Mouse (Mus musculus) kidney, postnatal 0 days (tissue): ENCODE results near the gene Dst. TPM values are rescaled to one million over a fixed set of nuclear protein-coding genes. Genes with fewer than 3 reads are reported as not detected.

Experiments
- ATAC-seq: fragments of 200-750 bp; cut with Nextera tagmentation; replicated peaks from 2 replicates; pipeline ENCODE4 v1.8.0; 2017; ENCODE audit warnings: low read depth, moderate number of reproducible peaks, moderate TSS enrichment, moderate library complexity; ENCODE audit not compliant: low FRiP score
- DNase-seq: peaks from one replicate; pipeline ENCODE4 v3.0.0-alpha.2; 2016; ENCODE audit warnings: low spot score
- H3K27ac ChIP-seq: fragments of 300-500 bp; sonication (generic); 2 replicates; pipeline ENCODE4 v1.5.1; 2014; ENCODE audit warnings: mild to moderate bottlenecking
- H3K27me3 ChIP-seq: fragments of 300-500 bp; sonication (generic); 2 replicates; pipeline ENCODE4 v1.6.1; 2014; ENCODE audit warnings: low read length, mixed read lengths; ENCODE audit not compliant: insufficient read depth
- H3K36me3 ChIP-seq: fragments of 300-500 bp; sonication (generic); 2 replicates; pipeline ENCODE4 v1.6.1; 2014; ENCODE audit warnings: low read length, mixed read lengths; ENCODE audit not compliant: insufficient read depth
- H3K4me1 ChIP-seq: fragments of 300-500 bp; sonication (generic); replicated peaks from 2 replicates; pipeline ENCODE4 v1.6.1; 2014; ENCODE audit warnings: antibody characterized with exemption, low read length, mixed read lengths; ENCODE audit not compliant: insufficient read depth
- H3K4me2 ChIP-seq: fragments of 300-500 bp; sonication (generic); 2 replicates; pipeline ENCODE4 v1.6.1; 2014; ENCODE audit warnings: mild to moderate bottlenecking, low read length, moderate library complexity, mixed read lengths
- H3K4me3 ChIP-seq: fragments of 300-500 bp; sonication (generic); replicated peaks from 2 replicates; pipeline ENCODE4 v1.5.1; 2014; ENCODE audit warnings: low read depth, low read length
- H3K9ac ChIP-seq: fragments of 300-500 bp; sonication (generic); 2 replicates; pipeline ENCODE4 v1.6.1; 2014; ENCODE audit warnings: low read depth, low read length
- H3K9me3 ChIP-seq: fragments of 300-500 bp; sonication (generic); replicated peaks from 2 replicates; pipeline ENCODE4 v1.6.1; 2016; ENCODE audit warnings: low read length, inconsistent platforms, mixed read lengths
- CTCF ChIP-seq: IDR thresholded peaks from 2 replicates; pipeline ENCODE4 v1.5.1; 2016; ENCODE audit warnings: antibody characterized with exemption, low read depth, mild to moderate bottlenecking, moderate library complexity
- WGBS: fragments of 180-500 bp; shearing (Covaris S2); extraction: QIAGEN DNeasy Blood & Tissue Kit; methylation state at CpG from one replicate; pipeline ENCODE4 v1.1.7; 2014; 5-methylcytosine and 5-hydroxymethylcytosine counted together
- polyA plus RNA-seq: library from polyadenylated mRNA; unstranded; fragments of >200 nt; fragmentation: Nextera tagmentation; extraction: Ambion mirVana; gene quantifications from 2 replicates; pipeline ENCODE4 v1.2.1, GENCODE M21; 2015

The Dst gene
- polyA plus RNA-seq, 1 experiment from 2014 or later: 22.4 TPM

DNA sequence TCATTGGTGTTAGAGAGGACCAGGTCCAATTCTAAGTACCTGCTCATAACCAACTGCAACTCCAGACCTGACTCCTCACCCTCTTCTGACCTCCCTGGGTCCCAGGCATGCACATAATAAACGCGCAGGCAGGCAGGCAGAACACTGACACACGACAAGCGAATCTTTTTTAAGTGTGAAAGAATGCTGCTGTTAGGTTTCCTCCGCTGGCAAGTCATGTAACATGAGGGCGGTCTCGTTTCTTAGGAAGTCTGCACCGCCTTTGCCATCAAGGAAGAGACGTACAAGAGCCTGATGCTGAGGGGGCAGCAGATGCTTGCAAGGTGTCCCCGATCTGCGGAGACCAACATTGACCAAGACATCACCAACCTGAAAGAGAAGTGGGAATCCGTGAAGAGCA, 365.9 kb downstream of the Dst start:
- ATAC-seq: no peak
- no peak for DNase-seq

DNA sequence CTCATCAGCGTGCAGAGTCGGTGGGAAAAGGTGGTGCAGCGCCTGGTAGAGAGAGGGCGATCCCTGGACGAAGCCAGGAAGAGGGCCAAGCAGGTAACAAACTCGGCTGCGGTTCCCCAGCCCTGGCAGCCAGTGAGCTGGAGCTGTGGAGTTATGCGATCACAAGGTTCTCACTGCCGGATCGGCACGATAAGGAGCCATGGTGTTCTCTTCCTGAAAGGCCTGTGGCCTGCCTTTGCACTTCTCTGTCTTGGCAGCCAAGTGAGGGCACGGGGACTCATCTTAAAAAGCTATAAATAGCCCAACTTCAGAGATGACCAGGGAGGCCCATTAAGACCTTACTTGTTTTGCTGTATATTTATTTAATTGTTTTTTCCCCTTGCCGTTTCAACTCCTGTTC, 367.8 kb downstream of the Dst start:
- Histone ChIP-seq H3K4me2 (no peak overlapping the region), H3K36me3 (peaks cover 62% of the 10 kb centered on the region), H3K9ac (no peak overlapping the region), H3K4me3 (no peak overlapping the region), H3K27me3 (no peaks in the 10 kb centered on the region), H3K27ac (no peak overlapping the region), H3K9me3 (no peaks in the 10 kb centered on the region), H3K4me1 (no peaks in the 10 kb centered on the region)
- TF ChIP-seq CTCF: no peak
- WGBS: 89% methylated on average over 13 of the region's 13 CpGs
- no peak for DNase-seq
- no peak for ATAC-seq

More for the DNA sequence above, 365.9 kb downstream of the Dst start:
- H3K4me2 ChIP-seq: no peak overlapping the region
- no peak for TF ChIP-seq CTCF
- peaks cover 69% of the 10 kb centered on the region for H3K36me3 ChIP-seq
- H3K9me3 ChIP-seq: no peaks in the 10 kb centered on the region
- no peak overlapping the region for H3K4me3 ChIP-seq
- no peak overlapping the region for H3K9ac ChIP-seq
- no peak overlapping the region for H3K27ac ChIP-seq
- no peaks in the 10 kb centered on the region for H3K4me1 ChIP-seq
- WGBS: 93% methylated on average over 12 of the region's 12 CpGs
- H3K27me3 ChIP-seq: no peaks in the 10 kb centered on the region

DNA sequence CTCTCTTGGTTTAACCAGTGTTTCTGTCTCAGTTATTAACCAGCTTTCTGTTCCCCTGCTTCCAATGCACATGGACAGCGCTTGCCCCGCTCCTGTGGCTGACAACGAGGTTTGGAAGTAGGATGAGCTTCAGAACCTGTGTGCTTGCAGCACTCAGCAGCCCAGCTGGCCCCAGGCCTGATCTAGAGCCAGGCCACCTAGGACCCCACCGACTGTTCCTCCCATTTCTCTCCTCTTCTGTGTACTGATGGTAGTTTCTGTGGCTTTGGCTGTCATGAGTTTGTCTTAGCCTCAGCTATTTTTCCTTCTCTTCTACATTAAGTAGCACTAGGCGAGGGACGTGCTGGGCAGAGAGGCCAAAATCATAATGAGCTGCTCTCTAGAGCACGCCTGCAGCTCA, 368.7 kb downstream of the Dst start:
- DNase-seq (no peak), ATAC-seq (no peak)
- Histone ChIP-seq H3K36me3 (peaks cover 62% of the 10 kb centered on the region), H3K9ac (no peak overlapping the region), H3K4me2 (no peak overlapping the region), H3K4me1 (no peaks in the 10 kb centered on the region), H3K4me3 (no peak overlapping the region), H3K9me3 (no peaks in the 10 kb centered on the region), H3K27ac (no peak overlapping the region), H3K27me3 (no peaks in the 10 kb centered on the region)
- 95% methylated on average over 7 of the region's 7 CpGs for WGBS
- no peak for TF ChIP-seq CTCF

DNA sequence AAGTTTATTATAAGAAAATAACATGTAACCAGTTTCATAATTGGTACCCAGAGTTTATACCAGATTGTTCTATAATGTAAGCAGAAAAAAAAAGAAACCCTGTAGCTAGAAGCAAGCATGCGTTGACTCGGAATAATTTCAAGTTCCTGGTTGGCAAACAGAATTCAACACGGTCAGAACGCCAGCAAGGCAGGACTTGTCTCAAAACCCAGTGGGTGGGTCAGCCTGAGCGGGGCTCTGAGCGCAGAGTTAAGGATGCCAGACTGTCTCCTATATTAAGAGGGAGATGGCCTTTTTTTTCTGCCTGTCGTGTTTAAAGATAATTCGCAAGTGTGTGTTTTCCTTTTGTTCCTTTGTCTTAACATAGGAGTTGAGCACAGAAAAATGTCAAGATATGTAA, 369.2 kb downstream of the Dst start:
- Histone ChIP-seq H3K27ac (no peak overlapping the region), H3K9me3 (no peaks in the 10 kb centered on the region), H3K9ac (no peak overlapping the region), H3K4me1 (no peaks in the 10 kb centered on the region), H3K27me3 (no peaks in the 10 kb centered on the region), H3K4me2 (no peak overlapping the region), H3K4me3 (no peak overlapping the region), H3K36me3 (peaks cover 60% of the 10 kb centered on the region)
- no peak for TF ChIP-seq CTCF
- DNase-seq: no peak
- 89% methylated on average over 8 of the region's 8 CpGs for WGBS
- ATAC-seq: no peak

DNA sequence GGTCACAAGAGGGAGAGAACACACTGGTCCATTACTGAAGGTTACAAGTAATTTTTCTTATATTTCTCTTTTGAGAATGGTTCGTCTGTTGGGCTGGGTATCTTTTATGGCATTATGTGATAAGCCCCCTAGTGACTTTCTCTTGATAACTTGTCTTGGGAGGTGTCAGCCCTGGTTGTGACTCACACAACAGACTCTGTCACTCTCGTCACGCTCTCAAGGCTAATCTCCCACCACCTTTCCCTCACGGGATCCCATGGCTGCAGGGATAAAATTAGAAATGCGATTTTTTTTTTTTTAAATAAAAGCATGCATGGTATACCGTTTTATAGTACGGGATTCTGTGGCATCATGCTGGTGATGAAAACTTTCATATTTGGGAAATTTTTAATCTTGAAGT, 375.5 kb downstream of the Dst start:
- no peaks in the 10 kb centered on the region for H3K27me3 ChIP-seq
- no peak overlapping the region for H3K9ac ChIP-seq
- no peak overlapping the region for H3K27ac ChIP-seq
- peaks cover 50% of the 10 kb centered on the region for H3K36me3 ChIP-seq
- no peak overlapping the region for H3K4me3 ChIP-seq
- no peaks in the 10 kb centered on the region for H3K9me3 ChIP-seq
- ATAC-seq (no peak), DNase-seq (no peak)
- H3K4me1 ChIP-seq: no peaks in the 10 kb centered on the region
- H3K4me2 ChIP-seq: no peak overlapping the region
- WGBS: 90% methylated on average over 7 of the region's 7 CpGs
- no peak for TF ChIP-seq CTCF

DNA sequence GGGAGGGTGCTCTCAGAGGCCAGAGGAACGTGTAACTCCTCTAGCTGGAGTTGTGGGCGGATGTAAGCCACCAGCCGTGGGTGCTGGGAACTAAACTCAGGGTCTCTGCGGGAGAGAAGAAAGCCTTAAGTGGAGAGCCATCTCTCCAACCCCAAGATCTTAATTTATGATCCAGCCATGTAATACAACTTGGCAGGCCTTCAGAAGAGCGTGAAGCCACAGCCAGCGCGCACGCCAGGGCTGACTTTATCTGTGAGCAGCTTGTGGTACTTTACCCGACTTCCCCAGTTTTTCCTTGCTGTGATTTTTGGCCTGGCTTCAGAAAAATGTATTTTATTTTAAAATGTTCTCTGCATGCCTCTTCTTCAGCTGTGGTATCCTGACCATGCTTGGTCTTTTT, 377.0 kb downstream of the Dst start:
- DNase-seq: no peak
- no peak for ATAC-seq
- H3K4me2 ChIP-seq: no peak overlapping the region
- no peaks in the 10 kb centered on the region for H3K9me3 ChIP-seq
- H3K27ac ChIP-seq: no peak overlapping the region
- no peaks in the 10 kb centered on the region; the same call in 1 of the 2 replicates for H3K4me1 ChIP-seq
- H3K36me3 ChIP-seq: peaks cover 51% of the 10 kb centered on the region
- H3K27me3 ChIP-seq: no peaks in the 10 kb centered on the region
- no peak overlapping the region for H3K4me3 ChIP-seq
- no peak overlapping the region for H3K9ac ChIP-seq
- TF ChIP-seq CTCF: no peak
- 77% methylated on average over 9 of the region's 9 CpGs for WGBS

DNA sequence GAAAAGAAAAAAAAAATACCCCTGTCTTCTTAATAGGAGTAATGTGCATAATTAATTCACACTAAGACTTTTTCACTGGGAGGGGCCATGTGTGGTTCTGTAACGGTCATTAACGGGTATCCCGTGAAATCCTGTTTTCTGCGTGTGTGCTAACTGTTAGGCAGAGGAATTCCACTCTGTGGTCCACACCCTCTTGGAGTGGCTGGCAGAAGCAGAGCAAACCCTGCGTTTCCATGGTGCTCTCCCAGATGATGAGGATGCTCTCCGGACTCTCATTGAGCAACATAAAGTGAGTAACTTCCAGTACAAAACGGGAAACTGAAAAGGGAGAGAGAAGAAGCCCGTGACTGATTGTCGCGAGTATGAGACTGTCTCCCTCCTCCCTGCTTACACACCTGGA, 379.7 kb downstream of the Dst start:
- H3K27me3 ChIP-seq: no peaks in the 10 kb centered on the region
- WGBS: 90% methylated on average over 10 of the region's 10 CpGs
- no peak overlapping the region for H3K9ac ChIP-seq
- TF ChIP-seq CTCF: no peak
- H3K36me3 ChIP-seq: peaks cover 57% of the 10 kb centered on the region
- no peak overlapping the region for H3K4me3 ChIP-seq
- H3K9me3 ChIP-seq: no peaks in the 10 kb centered on the region
- no peak overlapping the region for H3K4me2 ChIP-seq
- ATAC-seq (no peak), DNase-seq (no peak)
- H3K4me1 ChIP-seq: no peaks in the 10 kb centered on the region; the same call in 1 of the 2 replicates
- no peak overlapping the region for H3K27ac ChIP-seq
